28 mouse cellular contexts compared by ENCODE assay signal in the genomic region with DNA sequence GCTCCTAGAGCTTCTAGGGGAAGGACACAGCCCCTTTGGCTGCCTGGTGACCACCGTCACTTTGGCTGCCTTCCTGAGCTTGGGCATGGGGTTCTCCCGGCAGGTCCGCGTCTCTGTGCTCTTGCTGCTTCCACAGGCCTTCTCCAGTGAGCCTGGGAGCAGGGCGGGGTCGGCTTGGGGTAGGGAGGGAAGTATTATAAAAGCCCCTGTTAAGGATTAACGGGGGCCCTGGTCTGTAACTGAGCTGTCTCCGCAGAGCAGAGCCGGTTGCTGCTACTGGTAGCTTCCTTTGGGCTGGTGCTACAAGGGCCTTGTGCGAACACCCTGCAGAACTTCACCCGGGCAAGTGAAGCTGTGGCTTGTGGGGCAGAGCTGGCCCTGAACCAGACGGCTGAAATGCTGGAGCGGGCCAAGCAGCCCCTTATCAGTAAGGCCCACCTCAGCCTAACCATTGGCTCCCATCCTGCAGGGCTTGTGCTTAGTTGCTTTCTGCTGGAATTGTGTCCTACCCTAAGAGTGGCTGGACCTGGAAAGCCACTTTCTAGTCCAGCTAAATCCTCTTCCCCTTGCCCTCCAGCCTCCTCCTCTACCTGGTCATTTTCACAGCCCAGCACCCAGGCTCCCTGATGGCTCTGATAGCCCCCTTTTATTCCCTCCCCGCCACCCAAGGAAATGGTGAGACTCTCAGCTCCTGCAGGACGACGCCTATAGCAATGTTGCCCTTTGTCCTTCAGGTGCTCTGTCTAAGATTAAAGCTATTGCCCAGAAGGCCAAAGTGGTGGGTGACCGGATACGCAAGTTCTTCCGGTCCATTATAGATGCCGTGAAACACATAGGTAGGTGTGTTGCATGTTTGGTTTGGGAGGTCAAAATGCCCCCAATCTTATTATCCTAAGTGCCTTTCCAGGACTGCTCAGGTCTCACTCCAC. TPM values are rescaled to one million over a fixed set of nuclear protein-coding genes. Genes with fewer than 3 reads are reported as not detected.
DNase-seq lines count a peak whose midpoint lies in the region; ATAC-seq and TF ChIP-seq lines count a peak whose summit lies in the region.
"Had no signal": no experiment of that assay in that cellular context is flagged by ENCODE, and none has a peak within 500 bp of the region (broad histone marks: within the 10 kb centered on the region; RNA-seq: fewer than 3 reads in every experiment).

No protein-coding gene starts in this region.

- peak; percentile 81; the same call in 1 of the 2 replicates for ATAC-seq in kidney, embryonic 16.5 days (ENCODE audit: low FRiP score, low TSS enrichment)
- ATAC-seq in megakaryocyte progenitor cell, adult 5-6 weeks (replicated peaks; ENCODE audit: poor library complexity) = peak; percentile 34; the same call in 1 of the 2 replicates
- ATAC-seq: activated CD4-positive, CD25-positive, alpha-beta regulatory T cell, adult 4 months; forebrain, embryonic 13.5 days had no signal

- in situ Hi-C loops in ES-E14 (cut with MboI; ENCODE audit: low sequenced_read_pairs in 2 of 2, unreplicated experiment in 2 of 2) = no loop called here

- H3K4me3 ChIP-seq in kidney, embryonic 16.5 days (ENCODE audit: low read length) = no peak overlapping the region
- peak overlapping the region; percentile 60 for H3K4me3 ChIP-seq in E14TG2a.4 (replicated peaks; ENCODE audit: low read length)
- H3K4me3 ChIP-seq in ES-E14 (ENCODE audit: insufficient read depth in 1 of 2, low read depth in 1 of 2, low read length in 2 of 2, poor library complexity in 1 of 2, severe bottlenecking in 1 of 2) = peak overlapping the region; percentile 30 to 37; a peak in 2 of 4 replicates
- H3K4me3 ChIP-seq: embryonic facial prominence, embryonic 10.5 days; forebrain, embryonic 13.5 days; hindbrain, embryonic 15.5 days; liver, embryonic 13.5 days had no signal

- H3K27ac ChIP-seq in kidney, embryonic 16.5 days (ENCODE audit: low read length) = peak overlapping the region; percentile 75; the same call in 1 of the 2 replicates
- no peak overlapping the region for H3K27ac ChIP-seq in ES-E14 (ENCODE audit: insufficient read depth, low read depth, low read length, poor library complexity, severe bottlenecking)
- H3K27ac ChIP-seq: embryonic facial prominence, embryonic 10.5 days; forebrain, embryonic 13.5 days; hindbrain, embryonic 15.5 days; liver, embryonic 13.5 days had no signal

- H3K27me3 ChIP-seq in kidney, embryonic 16.5 days (ENCODE audit: insufficient read depth, low read length) = no peaks in the 10 kb centered on the region
- peaks cover 66% of the 10 kb centered on the region for H3K27me3 ChIP-seq in E14TG2a.4 (ENCODE audit: insufficient read depth, low read length)
- H3K27me3 ChIP-seq: hindbrain, embryonic 15.5 days; liver, embryonic 13.5 days had no signal

- H3K9ac ChIP-seq in kidney, embryonic 16.5 days (replicated peaks; ENCODE audit: low read length) = no peak overlapping the region; the same call in 1 of the 2 replicates
- H3K9ac ChIP-seq in ES-E14 (ENCODE audit: insufficient read depth, low read depth, low read length, poor library complexity, severe bottlenecking) = no peak overlapping the region
- H3K9ac ChIP-seq: forebrain, embryonic 13.5 days; hindbrain, embryonic 15.5 days; liver, embryonic 13.5 days; lung, embryonic 14.5 days had no signal

- WGBS in kidney, embryonic 16.5 days = 57% methylated on average over 20 of the region's 20 CpGs

- no peak for TF ChIP-seq CTCF in E14TG2a.4 (conservative IDR thresholded peaks at IDR 0.05; ENCODE audit: low read length)

- no peak overlapping the region for H3K4me2 ChIP-seq in kidney, embryonic 16.5 days (replicated peaks; ENCODE audit: low read depth, low read length)
- H3K4me2 ChIP-seq: forebrain, embryonic 13.5 days; hindbrain, embryonic 15.5 days; liver, embryonic 13.5 days; lung, embryonic 14.5 days; midbrain, embryonic 11.5 days had no signal

- H3K4me1 ChIP-seq in kidney, embryonic 16.5 days (ENCODE audit: insufficient read depth, low read length) = peaks cover 9% of the 10 kb centered on the region; the same call in 1 of the 2 replicates
- H3K4me1 ChIP-seq in E14TG2a.4 (replicated peaks; ENCODE audit: low read depth, low read length) = peaks cover 32% of the 10 kb centered on the region
- peaks cover 0 to 3% of the 10 kb centered on the region in 2 experiments; a peak in 1 of 4 replicates for H3K4me1 ChIP-seq in ES-E14 (ENCODE audit: control insufficient read depth in 2 of 2, insufficient read depth in 2 of 2, low read length in 2 of 2, poor library complexity in 1 of 2)
- H3K4me1 ChIP-seq: forebrain, embryonic 13.5 days; hindbrain, embryonic 15.5 days; liver, embryonic 13.5 days had no signal

- DNase-seq in kidney, adult 8-10 months = no peak
- no peak for DNase-seq in ES-E14 (ENCODE audit: low read depth, low spot score)
- DNase-seq in right cerebral cortex, postnatal 14 days = no peak
- DNase-seq in adrenal gland, adult 8-10 months = no peak
- DNase-seq in adrenal gland, postnatal 14 days = no peak
- DNase-seq: adrenal gland, postnatal 25 days; cerebellum, adult 11-12 months; cerebellum, postnatal 25 days; heart, postnatal 36 days; kidney, adult 18-20 months; left cerebral cortex, postnatal 4 days; liver, embryonic 13.5 days; lung, embryonic 14.5 days; lung, postnatal 36 days; thymus, postnatal 25 days had no signal

- H3K9me3 ChIP-seq in kidney, embryonic 16.5 days (ENCODE audit: low read length) = no peaks in the 10 kb centered on the region
- H3K9me3 ChIP-seq in E14TG2a.4 (ENCODE audit: low read length) = no peaks in the 10 kb centered on the region
- no peaks in the 10 kb centered on the region for H3K9me3 ChIP-seq in ES-E14 (ENCODE audit: control insufficient read depth, insufficient read depth, low read depth, low read length)
- H3K9me3 ChIP-seq: embryonic facial prominence, embryonic 10.5 days; forebrain, embryonic 13.5 days; hindbrain, embryonic 15.5 days; liver, embryonic 13.5 days had no signal

- H3K36me3 ChIP-seq in kidney, embryonic 16.5 days (ENCODE audit: insufficient read depth, low read length) = no peaks in the 10 kb centered on the region
- no peaks in the 10 kb centered on the region for H3K36me3 ChIP-seq in E14TG2a.4 (ENCODE audit: insufficient read depth, low read length)
- H3K36me3 ChIP-seq in ES-E14 (ENCODE audit: control insufficient read depth, insufficient read depth, low read length, poor library complexity, severe bottlenecking) = no peaks in the 10 kb centered on the region
- H3K36me3 ChIP-seq: embryonic facial prominence, embryonic 10.5 days; hindbrain, embryonic 15.5 days; liver, embryonic 13.5 days had no signal

TF ChIP-seq in ES-E14, 5 proteins besides CTCF, POLR2A, EP300 and RAD21:
- TF ChIP-seq CHD2 (IDR thresholded peaks at IDR 0.05; ENCODE audit: low read depth, low read length) (no peak), MAFK (IDR thresholded peaks at IDR 0.05; ENCODE audit: insufficient read depth, low read depth, low read length) (no peak), ZNF384 (IDR thresholded peaks at IDR 0.05; ENCODE audit: low read depth, low read length) (no peak)

RNA-seq across cellular contexts. Expression of gene Dcst1, which starts 0.7 kb away (rescaled TPM):
- polyA plus RNA-seq in kidney, embryonic 16.5 days (2015; fragmentation: Nextera tagmentation; extraction: Ambion mirVana) = 2.9 and 3.3 TPM in 2 replicates
- 0.09 and 0.16 TPM in 2 replicates for total RNA-seq in ES-E14 (2012; rRNA removed)
- not detected in 2 replicates for total RNA-seq in megakaryocyte progenitor cell, adult 5-6 weeks (2015)
- total RNA-seq in megakaryocyte progenitor cell, adult 5-6 weeks (2017) = not detected in 2 replicates
- 1 to 10 TPM in 2 of 4 experiments, under 1 TPM in 2; 0.20 to 2.2 (median 0.97) TPM for total RNA-seq in adrenal gland, adult 8-10 months (2022)
- total RNA-seq in adrenal gland, postnatal 14 days (2021) = 0.30 and 0.71 TPM in 2 replicates
- total RNA-seq: gastrocnemius, adult 8-10 months; granulocyte monocyte progenitor cell, adult 5-6 weeks; heart, postnatal 36 days; monocyte, adult 5-6 weeks had no signal
- polyA plus RNA-seq: liver, embryonic 13.5 days had no signal

RNA-seq across cellular contexts. Expression of gene Dcst2, which starts 4.0 kb away (rescaled TPM):
- polyA plus RNA-seq in kidney, embryonic 16.5 days (2015; fragmentation: Nextera tagmentation; extraction: Ambion mirVana) = 0.32 and 0.35 TPM in 2 replicates
- total RNA-seq in ES-E14 (2012; rRNA removed) = not detected in 2 replicates
- total RNA-seq in megakaryocyte progenitor cell, adult 5-6 weeks (2015) = not detected in 2 replicates
- not detected in 2 replicates for total RNA-seq in megakaryocyte progenitor cell, adult 5-6 weeks (2017)
- total RNA-seq in adrenal gland, adult 8-10 months (2022) = under 1 TPM; 0.43 to 0.78 (median 0.46) TPM
- 0.68 and 0.70 TPM in 2 replicates for total RNA-seq in adrenal gland, postnatal 14 days (2021)
- total RNA-seq: granulocyte monocyte progenitor cell, adult 5-6 weeks; heart, postnatal 36 days; monocyte, adult 5-6 weeks had no signal
- polyA plus RNA-seq: heart, embryonic 14.5 days; midbrain, embryonic 11.5 days; neural tube, embryonic 11.5 days had no signal

RNA-seq across cellular contexts. Expression of gene Adam15, which starts 16.0 kb away (rescaled TPM):
- polyA plus RNA-seq in kidney, embryonic 16.5 days (2015; fragmentation: Nextera tagmentation; extraction: Ambion mirVana) = 107 and 108 TPM in 2 replicates
- 56.3 and 59.1 TPM in 2 replicates for total RNA-seq in ES-E14 (2012; rRNA removed)
- total RNA-seq in megakaryocyte progenitor cell, adult 5-6 weeks (2015) = 35.8 and 53.0 TPM in 2 replicates
- total RNA-seq in megakaryocyte progenitor cell, adult 5-6 weeks (2017) = 38.7 and 49.8 TPM in 2 replicates
- 10 to 100 TPM; 58.4 to 85.4 (median 71.3) TPM for total RNA-seq in adrenal gland, adult 8-10 months (2022)
- total RNA-seq in adrenal gland, postnatal 14 days (2021) = 66.0 and 79.5 TPM in 2 replicates

RNA-seq across cellular contexts. Expression of gene Efna4, which starts 27.9 kb away (rescaled TPM):
- polyA plus RNA-seq in kidney, embryonic 16.5 days (2015; fragmentation: Nextera tagmentation; extraction: Ambion mirVana) = 29.2 and 31.3 TPM in 2 replicates
- total RNA-seq in ES-E14 (2012; rRNA removed) = 24.0 and 41.9 TPM in 2 replicates
- 0.17 and 0.64 TPM in 2 replicates for total RNA-seq in megakaryocyte progenitor cell, adult 5-6 weeks (2015)
- 0.27 TPM in 1 of 2 replicates, not detected in the other for total RNA-seq in megakaryocyte progenitor cell, adult 5-6 weeks (2017)
- 1 to 10 TPM; 1.1 to 3.5 (median 1.9) TPM for total RNA-seq in adrenal gland, adult 8-10 months (2022)
- total RNA-seq in adrenal gland, postnatal 14 days (2021) = 0.26 and 0.68 TPM in 2 replicates
- total RNA-seq: gastrocnemius, adult 8-10 months; monocyte, adult 5-6 weeks had no signal

RNA-seq across cellular contexts. Expression of gene Zbtb7b, which starts 28.8 kb away (rescaled TPM):
- 3.3 and 3.5 TPM in 2 replicates for polyA plus RNA-seq in kidney, embryonic 16.5 days (2015; fragmentation: Nextera tagmentation; extraction: Ambion mirVana)
- total RNA-seq in ES-E14 (2012; rRNA removed) = 11.8 and 13.0 TPM in 2 replicates
- 3.8 and 5.7 TPM in 2 replicates for total RNA-seq in megakaryocyte progenitor cell, adult 5-6 weeks (2015)
- total RNA-seq in megakaryocyte progenitor cell, adult 5-6 weeks (2017) = 9.1 and 17.4 TPM in 2 replicates
- 10 to 100 TPM; 59.9 to 98.9 (median 77.9) TPM for total RNA-seq in adrenal gland, adult 8-10 months (2022)
- total RNA-seq in adrenal gland, postnatal 14 days (2021) = 67.1 and 72.7 TPM in 2 replicates
